Mouse (Mus musculus) limb, embryonic 15.5 days (tissue): ENCODE measurements around the gene Tec. TPM values are rescaled to one million over a fixed set of nuclear protein-coding genes. Genes with fewer than 3 reads are reported as not detected.

Experiments
- ATAC-seq: fragments of 200-750 bp; cut with Nextera tagmentation; 2 replicates; pipeline ENCODE4 v1.8.0; 2017; ENCODE audit warnings: low read depth, moderate TSS enrichment; ENCODE audit not compliant: insufficient number of reproducible peaks, low FRiP score, low TSS enrichment
- H3K27ac ChIP-seq: fragments of 300-500 bp; sonication (generic); 2 replicates; pipeline ENCODE4 v1.5.1; 2015; ENCODE audit warnings: moderate library complexity, mild to moderate bottlenecking, inconsistent platforms
- H3K27me3 ChIP-seq: fragments of 300-500 bp; sonication (generic); 2 replicates; pipeline ENCODE4 v1.6.1; 2015; ENCODE audit warnings: inconsistent platforms
- H3K36me3 ChIP-seq: fragments of 300-500 bp; sonication (generic); 2 replicates; pipeline ENCODE4 v1.6.1; 2015; ENCODE audit warnings: inconsistent platforms
- H3K4me1 ChIP-seq: fragments of 300-500 bp; sonication (generic); 2 replicates; pipeline ENCODE4 v1.6.1; 2015; ENCODE audit warnings: inconsistent platforms
- H3K4me2 ChIP-seq: fragments of 300-500 bp; sonication (generic); 2 replicates; pipeline ENCODE4 v1.6.1; 2015; ENCODE audit warnings: mild to moderate bottlenecking, inconsistent platforms
- H3K4me3 ChIP-seq: fragments of 300-500 bp; sonication (generic); 2 replicates; pipeline ENCODE4 v1.5.1; 2015; ENCODE audit warnings: mild to moderate bottlenecking, inconsistent platforms
- H3K9ac ChIP-seq: fragments of 300-500 bp; sonication (generic); 2 replicates; pipeline ENCODE4 v1.6.1; 2015; ENCODE audit warnings: inconsistent platforms
- H3K9me3 ChIP-seq: fragments of 300-500 bp; sonication (generic); 2 replicates; pipeline ENCODE4 v1.6.1; 2016; ENCODE audit warnings: inconsistent platforms
- WGBS: fragments of 180-500 bp; shearing (Covaris S2); methylation state at CpG from one replicate; pipeline ENCODE4 v1.1.7; 2015; 5-methylcytosine and 5-hydroxymethylcytosine counted together
- polyA plus RNA-seq: library from polyadenylated mRNA; unstranded; fragments of >200 nt; fragmentation: Nextera tagmentation; extraction: Ambion mirVana; gene quantifications from 2 replicates; pipeline ENCODE4 v1.2.1, GENCODE M21; 2015

Gene Tec
- polyA plus RNA-seq, 1 experiment from 2014 or later, result 12.9 TPM

DNA sequence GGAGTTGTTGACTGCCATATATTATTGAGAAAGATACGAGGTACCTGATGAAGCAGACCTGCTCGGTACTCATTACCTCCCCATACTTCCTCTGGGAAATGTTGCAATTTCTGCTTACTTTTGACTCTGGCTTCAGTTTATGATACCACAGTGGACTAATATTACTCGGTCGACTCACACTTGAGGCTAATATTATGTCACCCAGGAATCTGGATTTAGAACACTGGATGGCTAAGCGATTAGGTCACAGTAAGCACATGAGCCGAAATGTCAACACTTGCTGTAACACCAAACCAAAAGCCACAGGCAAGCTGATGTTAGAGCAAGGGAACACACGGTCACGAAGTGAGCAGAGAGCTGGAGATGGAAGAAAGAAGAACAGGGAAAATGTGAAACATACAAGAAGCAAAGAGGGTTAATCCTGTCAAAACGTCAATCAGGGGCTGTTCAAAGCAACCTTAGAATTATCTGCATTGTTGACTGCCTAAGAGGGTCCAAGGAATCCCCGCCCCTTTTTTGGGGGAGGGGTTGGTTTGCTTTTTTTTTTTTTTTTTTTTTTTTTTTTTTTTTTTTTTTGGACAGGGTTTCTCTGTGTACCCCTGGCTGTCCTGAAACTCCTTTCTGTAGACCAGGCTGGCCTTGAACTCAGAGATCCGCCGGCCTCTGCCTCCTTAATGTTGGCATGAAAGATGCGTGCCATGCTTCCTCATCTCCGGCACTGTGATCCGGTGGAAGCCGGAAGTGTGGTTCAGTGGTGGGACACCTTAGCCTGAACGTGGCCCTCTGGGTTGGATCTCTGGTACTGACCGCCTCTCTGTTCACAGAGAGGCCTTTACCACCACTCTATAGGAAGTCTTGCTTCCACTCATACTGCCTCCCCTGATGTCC is 36.9 kb upstream of the Tec start:
- Histone ChIP-seq H3K4me1 (no peaks in the 10 kb centered on the region; the same call in 1 of the 2 replicates), H3K4me3 (no peak overlapping the region), H3K27ac (no peak overlapping the region), H3K9me3 (no peaks in the 10 kb centered on the region), H3K36me3 (no peaks in the 10 kb centered on the region), H3K9ac (no peak overlapping the region), H3K27me3 (no peaks in the 10 kb centered on the region), H3K4me2 (no peak overlapping the region)
- 67% methylated on average over 18 of the region's 18 CpGs for WGBS
- ATAC-seq, result no peak

DNA sequence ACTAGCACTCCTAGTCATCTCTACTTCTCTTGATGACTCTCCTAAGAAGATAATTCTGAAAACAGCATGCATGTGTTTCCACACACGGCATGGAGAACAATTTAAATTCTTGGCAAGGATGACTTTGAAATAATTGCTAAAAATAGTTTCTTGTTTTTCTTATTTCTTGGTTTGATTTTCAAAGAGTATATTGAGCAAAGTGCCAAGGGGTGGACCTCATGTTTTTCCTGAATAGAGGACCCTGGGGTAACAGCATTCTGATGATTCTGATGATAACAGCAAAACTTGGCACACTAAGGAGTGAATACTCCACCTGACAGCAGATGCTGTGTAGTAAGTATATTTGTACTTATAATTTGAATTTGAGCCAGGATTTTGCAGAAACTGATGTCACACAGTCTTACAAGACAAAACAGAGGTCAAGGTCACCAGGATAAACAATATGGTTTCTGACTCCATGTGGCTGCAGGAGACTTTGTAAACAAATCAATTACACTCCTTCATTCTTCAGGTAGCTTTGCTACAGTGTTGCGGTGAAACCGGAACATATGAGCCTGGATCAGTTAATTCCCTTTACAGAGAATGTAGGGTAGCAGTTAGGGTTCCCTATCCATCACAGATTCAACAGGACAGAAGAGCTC is 34.7 kb upstream of the Tec start:
- ATAC-seq, result no peak
- Histone ChIP-seq H3K36me3 (no peaks in the 10 kb centered on the region), H3K27me3 (no peaks in the 10 kb centered on the region), H3K4me1 (no peaks in the 10 kb centered on the region; the same call in 1 of the 2 replicates), H3K4me3 (no peak overlapping the region), H3K9ac (no peak overlapping the region), H3K27ac (no peak overlapping the region), H3K4me2 (no peak overlapping the region), H3K9me3 (no peaks in the 10 kb centered on the region)
- WGBS, result 73% methylated on average over 3 of the region's 3 CpGs

DNA sequence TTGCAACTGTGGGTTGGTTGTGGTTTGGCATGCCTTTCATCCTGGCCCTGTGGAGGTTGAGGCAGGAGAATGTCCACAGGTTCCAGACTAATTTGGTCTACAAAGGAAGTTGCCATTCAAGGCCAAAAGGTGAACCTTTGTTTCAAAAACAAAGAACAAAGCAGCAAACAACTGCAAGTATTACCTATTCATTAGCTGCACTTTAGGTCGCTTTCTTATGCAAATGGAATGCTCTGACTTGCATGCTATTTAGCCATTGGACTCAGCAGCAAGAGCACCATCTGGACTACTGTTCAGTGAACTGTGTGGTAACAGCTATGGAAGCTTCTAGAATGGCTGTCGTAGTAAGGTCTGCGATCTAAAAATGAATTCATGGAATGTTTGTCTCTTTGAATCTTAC is 34.0 kb upstream of the Tec start:
- Histone ChIP-seq H3K36me3 (no peaks in the 10 kb centered on the region), H3K27me3 (no peaks in the 10 kb centered on the region), H3K27ac (no peak overlapping the region), H3K4me2 (no peak overlapping the region), H3K4me3 (no peak overlapping the region), H3K9me3 (no peaks in the 10 kb centered on the region), H3K9ac (no peak overlapping the region), H3K4me1 (no peaks in the 10 kb centered on the region; the same call in 1 of the 2 replicates)
- no peak for ATAC-seq
- 77% methylated on average over 3 of the region's 3 CpGs for WGBS

DNA sequence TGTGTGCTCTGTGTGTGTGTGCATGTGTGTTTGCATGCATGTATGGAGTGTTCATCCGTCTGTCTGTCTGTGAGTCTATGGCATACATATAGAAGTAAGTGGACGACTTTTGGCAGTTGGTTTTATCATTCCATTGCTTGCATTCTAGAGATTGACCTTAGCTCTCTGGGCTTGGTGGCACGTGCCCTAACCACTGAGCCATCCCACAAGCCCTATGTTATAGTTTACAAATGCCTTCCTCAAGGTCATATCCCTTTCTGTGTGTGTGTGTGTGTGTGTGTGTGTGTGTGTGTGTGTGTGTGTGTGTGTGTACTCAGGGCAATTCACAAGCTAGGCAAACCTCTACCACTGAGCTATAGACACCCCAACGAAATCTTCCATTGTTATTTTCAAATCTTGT is 33.6 kb upstream of the Tec start:
- WGBS, result 85% methylated on average over 4 of the region's 4 CpGs
- no peak for ATAC-seq

DNA sequence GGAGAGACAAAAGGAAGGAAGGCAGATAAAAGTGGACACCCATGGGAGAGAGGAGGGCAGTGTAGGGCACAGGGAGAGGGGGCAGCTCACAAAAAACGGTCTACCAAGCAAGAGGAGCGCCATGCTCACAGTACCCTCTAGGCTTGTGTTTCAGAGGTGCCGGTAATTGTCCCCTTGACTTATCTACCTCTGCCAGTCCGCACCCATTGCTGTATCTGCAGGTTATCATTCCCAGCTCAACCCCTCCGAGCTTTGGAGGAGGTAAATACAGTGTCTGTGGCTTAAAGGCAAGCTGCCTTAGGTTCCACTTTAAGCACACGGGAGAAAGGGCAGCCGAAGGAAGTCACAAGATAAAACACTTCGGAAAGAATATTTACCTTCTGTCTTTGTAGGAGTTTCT is 31.0 kb upstream of the Tec start:
- no peak for ATAC-seq
- 88% methylated on average over 8 of the region's 8 CpGs for WGBS
- no peak overlapping the region for H3K4me2 ChIP-seq
- no peak overlapping the region for H3K27ac ChIP-seq
- H3K9me3 ChIP-seq, result no peaks in the 10 kb centered on the region
- H3K36me3 ChIP-seq, result no peaks in the 10 kb centered on the region
- no peak overlapping the region for H3K4me3 ChIP-seq
- H3K27me3 ChIP-seq, result no peaks in the 10 kb centered on the region
- no peaks in the 10 kb centered on the region for H3K4me1 ChIP-seq
- H3K9ac ChIP-seq, result no peak overlapping the region

More for the DNA sequence above, 33.6 kb upstream of the Tec start:
- Histone ChIP-seq H3K9me3 (no peaks in the 10 kb centered on the region), H3K4me1 (no peaks in the 10 kb centered on the region; the same call in 1 of the 2 replicates), H3K4me2 (no peak overlapping the region), H3K36me3 (no peaks in the 10 kb centered on the region), H3K9ac (no peak overlapping the region), H3K4me3 (no peak overlapping the region), H3K27me3 (no peaks in the 10 kb centered on the region), H3K27ac (no peak overlapping the region)

DNA sequence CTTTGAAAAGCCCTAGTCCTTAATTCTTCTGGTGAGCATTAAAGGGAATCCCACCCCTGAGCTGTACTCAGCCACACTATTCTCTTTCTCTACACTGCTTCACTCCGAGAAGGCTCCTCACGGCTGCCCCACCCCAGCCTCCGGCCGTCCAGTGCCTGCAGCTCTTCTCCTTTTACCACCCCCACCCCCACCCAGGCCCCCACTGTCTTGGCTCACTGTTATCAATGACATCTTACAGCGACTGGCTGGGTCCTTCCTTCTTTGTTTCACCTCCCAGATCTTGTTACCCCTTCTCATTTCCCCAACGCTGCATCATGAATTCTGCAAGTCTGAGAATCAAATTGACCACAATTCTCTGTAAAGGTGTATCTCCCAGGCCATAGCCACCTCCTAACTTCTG is 29.7 kb upstream of the Tec start:
- Histone ChIP-seq H3K4me1 (no peaks in the 10 kb centered on the region), H3K9ac (no peak overlapping the region), H3K27me3 (no peaks in the 10 kb centered on the region), H3K36me3 (no peaks in the 10 kb centered on the region), H3K4me2 (no peak overlapping the region), H3K4me3 (no peak overlapping the region), H3K27ac (no peak overlapping the region), H3K9me3 (no peaks in the 10 kb centered on the region)
- no peak for ATAC-seq
- WGBS, result 40% methylated on average over 6 of the region's 6 CpGs

DNA sequence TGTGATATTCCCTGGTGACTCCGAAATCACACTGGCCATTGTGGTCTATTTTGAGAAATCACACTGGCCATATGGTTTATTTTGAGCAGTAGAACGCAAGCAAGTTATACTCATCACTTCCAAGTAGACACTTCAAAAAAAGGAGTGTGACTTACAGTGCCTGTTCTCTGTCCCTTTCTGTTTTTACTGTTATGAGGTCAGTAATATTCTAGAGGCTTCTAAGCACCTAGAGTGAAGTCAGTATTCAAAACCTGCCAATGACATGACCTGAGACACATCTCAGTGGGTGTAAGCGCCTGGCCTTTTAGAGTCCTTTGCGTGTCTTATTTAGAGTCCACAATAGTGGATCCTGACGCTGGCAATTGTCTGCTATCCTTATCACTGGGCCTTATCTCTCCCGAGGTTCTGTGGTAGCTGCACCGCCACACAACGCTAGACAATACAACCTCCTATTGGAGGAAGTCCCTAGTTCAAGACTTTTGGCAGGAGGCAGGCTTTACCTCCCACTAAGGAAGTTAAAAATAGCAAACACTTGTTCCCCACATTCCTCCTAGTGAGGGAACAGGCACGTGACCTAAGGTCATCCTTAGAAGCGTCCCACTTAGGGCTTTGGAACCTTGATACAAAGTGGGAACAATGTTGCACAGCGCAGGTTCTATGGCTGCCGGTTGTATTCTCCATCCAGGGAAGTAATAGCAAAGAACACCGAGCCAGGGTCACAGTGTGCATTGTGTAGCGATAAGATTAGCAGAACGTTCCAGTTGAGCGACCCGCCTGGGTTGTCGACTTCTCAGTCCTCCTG is 28.4 kb upstream of the Tec start:
- no peak for ATAC-seq

DNA sequence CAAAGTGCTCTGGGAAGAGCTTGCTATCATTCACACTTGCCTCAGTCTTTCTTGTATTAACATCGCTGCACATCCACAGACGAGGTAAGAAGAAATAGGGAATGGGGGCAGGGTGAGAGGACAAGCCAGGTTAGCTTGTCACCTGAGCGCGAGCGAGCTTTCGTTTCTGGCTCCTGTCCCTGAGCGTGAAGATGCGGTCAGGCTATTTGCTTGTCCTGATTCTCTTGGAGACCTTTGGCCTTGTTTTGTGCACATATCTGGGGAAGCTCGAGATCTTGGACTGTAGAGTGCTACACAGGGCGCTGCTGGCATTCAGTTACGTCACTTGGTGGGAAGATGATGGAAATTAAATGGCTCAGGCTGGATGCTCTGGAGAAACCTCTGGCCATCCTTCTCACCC is 27.0 kb upstream of the Tec start:
- Histone ChIP-seq H3K4me1 (no peaks in the 10 kb centered on the region), H3K27ac (no peak overlapping the region), H3K36me3 (no peaks in the 10 kb centered on the region), H3K4me2 (no peak overlapping the region), H3K9ac (no peak overlapping the region), H3K9me3 (no peaks in the 10 kb centered on the region), H3K4me3 (no peak overlapping the region), H3K27me3 (no peaks in the 10 kb centered on the region)
- WGBS, result 91% methylated on average over 11 of the region's 11 CpGs
- no peak for ATAC-seq

More for the DNA sequence above, 28.4 kb upstream of the Tec start:
- Histone ChIP-seq H3K4me1 (no peaks in the 10 kb centered on the region), H3K4me3 (no peak overlapping the region), H3K9ac (no peak overlapping the region), H3K36me3 (no peaks in the 10 kb centered on the region), H3K27me3 (no peaks in the 10 kb centered on the region), H3K27ac (no peak overlapping the region), H3K9me3 (no peaks in the 10 kb centered on the region), H3K4me2 (no peak overlapping the region)
- 80% methylated on average over 18 of the region's 18 CpGs for WGBS

DNA sequence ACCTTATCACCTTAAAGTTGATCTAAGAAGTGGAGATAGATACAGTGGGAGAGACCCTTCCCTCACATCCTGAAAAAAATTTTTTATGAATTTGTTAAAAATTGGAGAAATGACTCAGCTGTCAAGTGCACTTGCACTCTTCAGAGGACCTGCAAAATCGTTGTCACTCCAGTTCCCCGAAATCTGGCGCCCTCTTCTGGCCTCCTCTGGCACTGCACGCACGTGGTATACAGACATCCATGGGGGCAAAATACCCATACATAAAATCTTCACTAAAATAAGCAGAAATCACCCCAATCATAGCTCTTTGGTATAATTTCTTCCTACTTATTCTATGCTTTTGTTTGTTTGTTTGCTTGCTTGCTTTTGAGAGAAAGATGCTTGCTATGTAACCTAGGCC is 25.7 kb upstream of the Tec start:
- no peaks in the 10 kb centered on the region for H3K27me3 ChIP-seq
- 60% methylated on average over 5 of the region's 5 CpGs for WGBS
- H3K4me2 ChIP-seq, result no peak overlapping the region
- H3K9ac ChIP-seq, result no peak overlapping the region
- no peaks in the 10 kb centered on the region for H3K36me3 ChIP-seq
- no peak overlapping the region for H3K27ac ChIP-seq
- H3K9me3 ChIP-seq, result no peaks in the 10 kb centered on the region
- no peak overlapping the region for H3K4me3 ChIP-seq
- no peaks in the 10 kb centered on the region for H3K4me1 ChIP-seq
- ATAC-seq, result no peak

DNA sequence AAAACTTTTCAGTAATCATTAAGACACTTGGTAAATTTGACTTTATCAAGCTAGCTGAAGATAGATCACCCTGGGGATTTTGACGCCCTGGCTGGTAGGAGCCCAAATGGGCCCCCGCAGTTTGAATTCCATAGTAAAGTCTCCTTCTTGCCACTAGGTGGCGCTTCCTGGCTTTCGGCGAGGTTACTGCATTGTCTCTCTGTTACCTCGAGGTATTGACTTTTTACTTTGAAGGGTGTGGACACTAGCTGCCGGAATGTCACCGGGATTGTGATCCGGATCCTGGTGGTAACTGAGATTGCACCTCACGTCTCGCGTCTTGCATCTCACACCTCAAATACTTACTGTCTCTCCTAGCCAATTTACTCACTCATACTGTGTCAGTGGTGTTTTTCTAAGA is 23.3 kb upstream of the Tec start:
- WGBS, result 6% methylated on average over 12 of the region's 12 CpGs
- H3K4me1 ChIP-seq, result peaks cover 8% of the 10 kb centered on the region
- no peak overlapping the region for H3K9ac ChIP-seq
- H3K27ac ChIP-seq, result no peak overlapping the region
- H3K4me2 ChIP-seq, result no peak overlapping the region
- H3K27me3 ChIP-seq, result no peaks in the 10 kb centered on the region
- no peak overlapping the region for H3K4me3 ChIP-seq
- H3K36me3 ChIP-seq, result no peaks in the 10 kb centered on the region
- H3K9me3 ChIP-seq, result no peaks in the 10 kb centered on the region
- ATAC-seq, result no peak

DNA sequence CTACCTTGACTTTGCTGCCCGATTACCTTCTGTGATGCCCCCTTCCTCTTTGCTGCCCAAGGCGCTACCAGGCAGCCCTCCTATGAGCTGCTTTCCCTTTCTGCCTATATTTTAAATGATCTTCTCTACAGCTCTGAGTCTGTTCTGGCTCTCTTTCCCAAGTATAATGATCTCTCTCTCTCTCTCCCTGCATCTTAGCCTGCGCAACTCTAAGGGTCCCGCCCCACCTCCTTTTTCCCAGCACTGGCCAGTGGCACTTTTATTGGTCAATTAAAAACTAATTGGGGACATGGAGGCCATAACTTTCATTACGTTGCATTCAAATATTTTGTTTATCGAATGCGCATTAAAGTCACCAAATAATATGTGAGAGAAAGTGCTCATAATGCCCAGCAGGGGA is 20.0 kb upstream of the Tec start:
- peak overlapping the region; percentile 22; the same call in 1 of the 2 replicates for H3K4me2 ChIP-seq
- ATAC-seq, result no peak
- 0 out of 2 replicates have a peak overlapping the region, but pooled peaks have one; percentile 33 for H3K27ac ChIP-seq
- WGBS, result 32% methylated on average over 7 of the region's 7 CpGs
- H3K36me3 ChIP-seq, result no peaks in the 10 kb centered on the region
- H3K27me3 ChIP-seq, result no peaks in the 10 kb centered on the region
- peaks cover 8% of the 10 kb centered on the region for H3K4me1 ChIP-seq
- no peaks in the 10 kb centered on the region for H3K9me3 ChIP-seq
- no peak overlapping the region for H3K9ac ChIP-seq
- H3K4me3 ChIP-seq, result no peak overlapping the region
